Mouse (Mus musculus) stomach, postnatal 0 days (tissue): ENCODE data around the gene Clstn1.
A peak's percentile ranks its signal among the peaks of the same experiment; 100 is the strongest.

ENCODE experiments used
- CTCF ChIP-seq: IDR thresholded peaks from 2 replicates; pipeline ENCODE4 v1.5.1; 2016; ENCODE audit warnings: antibody characterized with exemption, low read depth, mild to moderate bottlenecking, moderate library complexity
- EP300 ChIP-seq: optimal IDR thresholded peaks from 2 replicates; pipeline ENCODE3; 2016; ENCODE audit warnings: antibody characterized with exemption

DNA sequence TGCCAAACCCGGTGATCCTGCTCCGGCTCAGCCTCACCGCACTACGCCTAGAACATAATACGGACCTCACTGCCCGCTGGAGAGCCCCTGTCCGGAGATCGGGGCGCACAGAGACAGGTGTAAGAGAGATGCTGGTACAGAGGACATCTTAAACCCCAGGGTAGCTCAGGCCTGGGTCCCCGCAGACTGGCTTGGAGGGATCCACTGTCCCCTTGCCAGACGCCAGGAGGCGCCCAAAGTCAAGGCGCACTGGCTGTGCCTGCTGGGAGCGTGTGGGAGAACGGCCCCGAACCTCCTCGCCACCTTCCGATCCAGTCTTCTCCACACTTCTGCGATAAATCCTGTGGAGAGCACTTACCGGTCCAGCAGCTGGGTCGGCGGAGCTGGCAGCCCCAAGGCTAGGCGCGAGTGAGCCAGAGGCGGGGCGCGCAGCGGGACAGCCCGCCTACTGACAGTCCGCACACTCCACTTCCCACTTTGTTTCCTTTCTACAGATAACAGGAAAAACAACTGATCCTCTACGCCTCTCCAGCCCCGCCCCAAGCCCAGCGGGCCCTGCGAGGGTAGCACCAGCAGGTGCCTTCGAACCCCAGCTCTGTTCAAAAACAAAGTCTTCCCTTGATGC lies 112.0 kb downstream of the Clstn1 start:
- peak; percentile 77 for TF ChIP-seq CTCF
- TF ChIP-seq EP300 = no peak
